Mouse (Mus musculus) midbrain, embryonic 13.5 days (tissue): ENCODE data around the gene Man1a2. TPM values are rescaled to one million over a fixed set of nuclear protein-coding genes. Genes with fewer than 3 reads are reported as not detected.

Experiments
- ATAC-seq: fragments of 200-750 bp; cut with Nextera tagmentation; 2 replicates; pipeline ENCODE4 v1.8.0; 2017; ENCODE audit warnings: mild to moderate bottlenecking, moderate TSS enrichment, moderate library complexity
- H3K27ac ChIP-seq: fragments of 300-500 bp; sonication (generic); 2 replicates; pipeline ENCODE4 v1.5.1; 2015; ENCODE audit warnings: inconsistent platforms, mild to moderate bottlenecking, moderate library complexity
- H3K27me3 ChIP-seq: fragments of 300-500 bp; sonication (generic); 2 replicates; pipeline ENCODE4 v1.6.1; 2015; ENCODE audit warnings: mild to moderate bottlenecking, inconsistent platforms
- H3K36me3 ChIP-seq: fragments of 300-500 bp; sonication (generic); 2 replicates; pipeline ENCODE4 v1.6.1; 2015; ENCODE audit warnings: mild to moderate bottlenecking, inconsistent platforms
- H3K4me1 ChIP-seq: fragments of 300-500 bp; sonication (generic); replicated peaks from 2 replicates; pipeline ENCODE4 v1.6.1; 2015; ENCODE audit warnings: inconsistent platforms
- H3K4me2 ChIP-seq: fragments of 300-500 bp; sonication (generic); replicated peaks from 2 replicates; pipeline ENCODE4 v1.6.1; 2015; ENCODE audit warnings: moderate library complexity, mild to moderate bottlenecking, inconsistent platforms
- H3K4me3 ChIP-seq: fragments of 300-500 bp; sonication (generic); replicated peaks from 2 replicates; pipeline ENCODE4 v1.5.1; 2015; ENCODE audit warnings: mild to moderate bottlenecking, inconsistent platforms
- H3K9ac ChIP-seq: fragments of 300-500 bp; sonication (generic); replicated peaks from 2 replicates; pipeline ENCODE4 v1.6.1; 2015; ENCODE audit warnings: mild to moderate bottlenecking, inconsistent platforms
- H3K9me3 ChIP-seq: fragments of 300-500 bp; sonication (generic); 2 replicates; pipeline ENCODE4 v1.6.1; 2016; ENCODE audit warnings: mild to moderate bottlenecking, inconsistent platforms
- WGBS: fragments of 180-500 bp; shearing (Covaris S2); methylation state at CpG from one replicate; pipeline ENCODE4 v1.1.7; 2015; 5-methylcytosine and 5-hydroxymethylcytosine counted together
- polyA plus RNA-seq: library from polyadenylated mRNA; unstranded; fragments of >200 nt; fragmentation: Nextera tagmentation; extraction: Ambion mirVana; gene quantifications from 2 replicates; pipeline ENCODE4 v1.2.1, GENCODE M21; 2015

The Man1a2 gene
- polyA plus RNA-seq, 1 experiment from 2014 or later: 46.9 TPM

GRCm38 (mm10) chr3:100599265-100599820 is 86.0 kb downstream of the Man1a2 start:
- Histone ChIP-seq H3K9me3 (no peaks in the 10 kb centered on the region), H3K4me3 (no peak overlapping the region), H3K9ac (no peak overlapping the region), H3K27me3 (no peaks in the 10 kb centered on the region), H3K4me1 (no peaks in the 10 kb centered on the region), H3K27ac (no peak overlapping the region), H3K4me2 (no peak overlapping the region), H3K36me3 (peaks cover 5% of the 10 kb centered on the region; the same call in 1 of the 2 replicates)
- no peak for ATAC-seq
- 86% methylated on average over 2 of the region's 2 CpGs for WGBS

DNA sequence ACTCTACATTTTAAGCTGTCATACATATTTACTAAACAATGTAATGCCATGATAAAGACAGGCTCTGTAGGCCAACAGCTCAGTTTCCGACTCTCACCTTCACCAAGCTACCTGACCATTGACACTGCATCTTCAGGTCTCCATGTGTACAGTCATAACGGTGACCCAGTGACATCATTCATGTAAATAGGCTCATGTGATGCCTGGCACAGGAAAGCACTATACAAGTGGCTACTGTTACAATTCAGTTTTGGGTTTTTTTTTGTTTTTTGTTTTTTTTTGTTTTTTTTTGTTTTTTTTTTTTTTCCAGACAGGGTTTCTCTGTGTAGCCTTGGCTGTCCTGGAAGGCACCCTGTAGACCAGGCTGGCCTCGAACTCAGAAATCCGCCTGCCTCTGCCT is 94.2 kb downstream of the Man1a2 start:
- Histone ChIP-seq H3K9ac (no peak overlapping the region), H3K9me3 (no peaks in the 10 kb centered on the region), H3K4me2 (no peak overlapping the region), H3K27ac (no peak overlapping the region), H3K4me1 (no peaks in the 10 kb centered on the region), H3K4me3 (no peak overlapping the region), H3K27me3 (no peaks in the 10 kb centered on the region), H3K36me3 (peaks cover 2% of the 10 kb centered on the region)
- no peak for ATAC-seq
- WGBS: 96% methylated on average over 4 of the region's 4 CpGs

GRCm38 (mm10) chr3:100582721-100583355 is 102.5 kb downstream of the Man1a2 start:
- H3K4me3 ChIP-seq: no peak overlapping the region
- no peaks in the 10 kb centered on the region for H3K9me3 ChIP-seq
- ATAC-seq: no peak
- peaks cover 3% of the 10 kb centered on the region; the same call in 1 of the 2 replicates for H3K36me3 ChIP-seq
- no peak overlapping the region for H3K27ac ChIP-seq
- WGBS: 82% methylated on average over 1 of the region's 1 CpGs
- H3K27me3 ChIP-seq: no peaks in the 10 kb centered on the region
- no peak overlapping the region for H3K9ac ChIP-seq
- H3K4me2 ChIP-seq: no peak overlapping the region
- no peaks in the 10 kb centered on the region for H3K4me1 ChIP-seq

GRCm38 (mm10) chr3:100572571-100573183 is 112.6 kb downstream of the Man1a2 start:
- H3K27ac ChIP-seq: no peak overlapping the region
- no peak overlapping the region for H3K4me3 ChIP-seq
- WGBS: 70% methylated on average over 3 of the region's 3 CpGs
- no peaks in the 10 kb centered on the region for H3K27me3 ChIP-seq
- no peak overlapping the region for H3K9ac ChIP-seq
- H3K4me2 ChIP-seq: no peak overlapping the region
- H3K9me3 ChIP-seq: no peaks in the 10 kb centered on the region
- ATAC-seq: no peak
- no peaks in the 10 kb centered on the region for H3K4me1 ChIP-seq
- H3K36me3 ChIP-seq: peaks cover 3% of the 10 kb centered on the region; the same call in 1 of the 2 replicates

DNA sequence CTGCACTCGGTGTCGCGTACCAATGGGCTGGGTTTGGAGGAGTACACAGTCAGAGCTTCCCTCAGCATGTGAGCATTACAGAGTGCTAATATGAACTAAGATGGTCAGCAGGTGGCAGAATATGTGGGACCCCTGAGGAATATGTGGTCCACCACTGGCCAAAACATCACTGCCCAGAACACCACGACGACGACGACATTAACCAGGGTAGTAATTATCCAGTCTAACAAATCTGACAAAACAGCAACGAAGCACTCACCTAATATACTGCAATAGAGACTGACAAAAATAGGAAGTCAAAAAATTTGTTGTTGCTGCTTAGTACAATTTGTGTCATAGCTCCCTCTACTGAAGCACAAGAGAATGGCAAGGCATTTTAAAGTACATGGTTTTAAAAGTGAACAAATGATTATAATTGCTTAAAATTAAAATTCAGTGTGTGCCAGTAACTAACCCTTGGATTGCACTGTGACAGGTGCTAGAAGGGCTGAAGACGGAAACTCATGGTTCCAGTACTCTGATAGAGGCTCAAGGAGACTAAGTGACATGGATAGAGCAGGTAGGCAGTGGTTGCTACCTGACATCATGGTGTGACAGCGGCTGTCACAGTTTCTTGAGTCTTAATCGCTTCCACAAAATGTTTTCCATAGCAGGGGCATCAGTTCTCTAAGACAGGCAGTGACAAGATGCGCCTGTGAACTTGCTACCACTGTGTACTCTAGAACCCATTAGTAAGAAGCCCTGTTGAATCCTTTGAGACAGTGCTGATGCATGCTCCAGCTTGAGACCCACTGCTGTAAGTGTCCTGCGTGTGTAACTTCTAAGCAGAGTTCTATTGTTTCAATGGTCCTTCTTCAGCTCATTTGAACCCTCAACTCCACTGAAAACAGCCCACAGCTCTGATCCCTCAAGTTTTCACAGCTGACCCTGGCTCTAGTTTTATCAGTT is 116.6 kb downstream of the Man1a2 start:
- ATAC-seq: peak; percentile 65; the same call in 1 of the 2 replicates
- Histone ChIP-seq H3K9ac (no peak overlapping the region), H3K9me3 (no peaks in the 10 kb centered on the region), H3K4me2 (no peak overlapping the region), H3K4me1 (no peaks in the 10 kb centered on the region), H3K27ac (no peak overlapping the region), H3K4me3 (no peak overlapping the region), H3K36me3 (peaks cover 13% of the 10 kb centered on the region; the same call in 1 of the 2 replicates), H3K27me3 (no peaks in the 10 kb centered on the region)
- 89% methylated on average over 13 of the region's 13 CpGs for WGBS

- ATAC-seq: no peak
- Histone ChIP-seq H3K9me3 (no peaks in the 10 kb centered on the region), H3K27ac (no peak overlapping the region), H3K4me2 (no peak overlapping the region), H3K36me3 (peaks cover 20% of the 10 kb centered on the region), H3K9ac (no peak overlapping the region), H3K4me1 (no peaks in the 10 kb centered on the region), H3K4me3 (no peak overlapping the region), H3K27me3 (no peaks in the 10 kb centered on the region)
- whole genome bisulfite sequencing: 88% methylated on average over 2 of the region's 2 CpGs
Observed at GRCm38 (mm10) chr3:100563565-100563964, 121.7 kb downstream of the Man1a2 start.

DNA sequence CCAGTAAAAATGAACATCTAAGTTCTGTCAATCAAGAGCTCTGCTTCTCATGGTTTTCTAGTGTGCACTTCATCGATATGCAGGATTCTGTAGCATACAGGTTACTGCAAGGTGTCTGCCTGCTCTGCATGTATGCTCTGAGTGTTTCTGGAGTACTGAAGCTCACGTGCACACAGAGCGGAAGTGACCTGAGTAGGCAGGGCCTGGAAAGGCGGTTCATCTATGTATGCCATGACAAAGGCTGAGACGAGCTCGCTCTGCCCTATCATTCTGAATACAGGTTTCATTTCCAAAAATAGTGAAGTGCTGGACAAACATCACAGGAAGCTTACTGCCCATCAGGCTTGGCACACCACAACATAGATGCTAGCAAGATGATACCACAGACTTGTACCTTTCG is 122.8 kb downstream of the Man1a2 start:
- Histone ChIP-seq H3K4me1 (no peaks in the 10 kb centered on the region), H3K36me3 (peaks cover 19% of the 10 kb centered on the region), H3K9ac (no peak overlapping the region), H3K4me3 (no peak overlapping the region), H3K27ac (no peak overlapping the region), H3K4me2 (no peak overlapping the region), H3K27me3 (no peaks in the 10 kb centered on the region), H3K9me3 (no peaks in the 10 kb centered on the region)
- ATAC-seq: no peak
- 94% methylated on average over 7 of the region's 7 CpGs for WGBS

GRCm38 (mm10) chr3:100561561-100562175 is 123.6 kb downstream of the Man1a2 start:
- Histone ChIP-seq H3K27ac (no peak overlapping the region), H3K4me2 (no peak overlapping the region), H3K9ac (no peak overlapping the region), H3K4me1 (no peaks in the 10 kb centered on the region), H3K27me3 (no peaks in the 10 kb centered on the region), H3K4me3 (no peak overlapping the region), H3K9me3 (no peaks in the 10 kb centered on the region), H3K36me3 (peaks cover 15% of the 10 kb centered on the region)
- WGBS: 94% methylated on average over 2 of the region's 2 CpGs
- no peak for ATAC-seq

- H3K4me2 ChIP-seq: no peak overlapping the region
- H3K36me3 ChIP-seq: peaks cover 8% of the 10 kb centered on the region
- WGBS: 96% methylated on average over 7 of the region's 7 CpGs
- no peak overlapping the region for H3K9ac ChIP-seq
- H3K4me3 ChIP-seq: no peak overlapping the region
- H3K27ac ChIP-seq: no peak overlapping the region
- H3K27me3 ChIP-seq: no peaks in the 10 kb centered on the region
- no peaks in the 10 kb centered on the region for H3K4me1 ChIP-seq
- H3K9me3 ChIP-seq: no peaks in the 10 kb centered on the region
- no peak for ATAC-seq
Observed at GRCm38 (mm10) chr3:100559431-100559830, 125.9 kb downstream of the Man1a2 start.

GRCm38 (mm10) chr3:100558211-100558708 is 127.0 kb downstream of the Man1a2 start:
- ATAC-seq: no peak
- Histone ChIP-seq H3K27ac (no peak overlapping the region), H3K9ac (no peak overlapping the region), H3K36me3 (peaks cover 8% of the 10 kb centered on the region), H3K4me1 (no peaks in the 10 kb centered on the region), H3K9me3 (no peaks in the 10 kb centered on the region), H3K27me3 (no peaks in the 10 kb centered on the region), H3K4me3 (no peak overlapping the region), H3K4me2 (no peak overlapping the region)
- 85% methylated on average over 4 of the region's 4 CpGs for WGBS

DNA sequence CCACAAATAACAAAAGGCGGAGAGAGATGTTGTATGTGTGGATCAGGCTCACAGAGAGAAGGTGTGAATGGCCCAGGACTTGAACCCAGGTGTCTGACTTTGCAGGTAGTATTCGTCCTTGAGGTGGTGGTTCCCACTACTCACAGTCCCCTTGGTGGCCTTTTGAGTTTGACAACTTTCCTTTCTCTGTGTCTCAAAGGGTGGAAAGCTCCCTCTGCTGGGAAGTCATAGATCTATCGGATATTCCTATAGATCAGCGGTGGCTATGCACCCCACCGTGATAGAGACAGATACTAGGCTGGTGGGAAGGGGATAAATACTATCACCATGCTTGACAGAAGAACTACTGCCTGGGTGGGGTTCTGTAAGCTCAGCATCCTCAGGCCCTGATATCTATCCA is 130.5 kb downstream of the Man1a2 start:
- peak; percentile 56; the same call in 1 of the 2 replicates for ATAC-seq
- no peaks in the 10 kb centered on the region for H3K4me1 ChIP-seq
- no peaks in the 10 kb centered on the region for H3K27me3 ChIP-seq

More for the DNA sequence above, 130.5 kb downstream of the Man1a2 start:
- Histone ChIP-seq H3K4me3 (no peak overlapping the region), H3K4me2 (no peak overlapping the region), H3K9me3 (no peaks in the 10 kb centered on the region), H3K36me3 (no peaks in the 10 kb centered on the region), H3K9ac (no peak overlapping the region), H3K27ac (no peak overlapping the region)
- WGBS: 44% methylated on average over 5 of the region's 5 CpGs
